Mouse (Mus musculus) megakaryocyte, embryonic 14.5 days (primary cell): ENCODE results near the gene Gm20671.

Experiments
- FLI1 ChIP-seq: IDR thresholded peaks from 2 replicates; pipeline ENCODE4 v1.6.1; 2012; ENCODE audit warnings: low read length, inconsistent platforms, mixed read lengths
- GATA1 ChIP-seq: IDR thresholded peaks from 3 replicates; pipeline ENCODE4 v1.6.1; 2012; ENCODE audit warnings: mixed read lengths, low read length, inconsistent platforms, borderline replicate concordance

DNA sequence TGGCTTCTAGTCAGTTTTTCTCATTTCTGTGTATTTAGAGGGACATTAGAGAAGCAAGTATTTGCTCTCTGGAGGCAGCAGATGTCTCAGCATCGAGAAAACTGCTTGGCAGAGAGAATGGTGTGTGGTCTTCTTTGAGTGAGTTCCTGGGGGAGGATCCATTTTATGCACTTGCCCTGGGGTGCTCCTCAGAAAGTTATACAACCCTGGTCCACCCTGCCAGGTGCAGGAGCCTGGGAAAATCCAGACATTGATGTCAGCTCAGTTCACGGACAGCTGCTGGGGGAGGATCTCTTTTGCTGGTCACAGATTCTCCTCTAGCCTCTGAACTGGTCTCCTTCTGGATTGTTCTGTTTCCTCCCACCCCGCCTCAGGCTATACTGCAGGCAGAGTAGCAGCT lies 105.6 kb downstream of the Gm20671 start:
- TF ChIP-seq FLI1 (no peak), GATA1 (no peak)
